Mouse (Mus musculus): Measurements from ENCODE around the gene Tcf21.
A peak's percentile ranks its signal among the peaks of the same experiment; 100 is the strongest.

- peak; percentile 24; the same call in 1 of the 2 replicates for TF ChIP-seq CTCF (IDR thresholded peaks at IDR 0.05; ENCODE audit: insufficient read depth, low read depth, low read length)
- TF ChIP-seq POLR2A (IDR thresholded peaks at IDR 0.05; ENCODE audit: insufficient read depth, low read depth, low read length): no peak
Measured at GRCm38 (mm10) chr10:22776007-22776698, 43.8 kb downstream of the Tcf21 start.
